Mouse (Mus musculus) urinary bladder, postnatal 10 days (tissue): ENCODE data around the gene Afdn.
"Not testable (repeated sequence)": the region's sequence is repeated elsewhere in the genome, so short reads cannot be mapped to it uniquely, and the experiment has no call there.

Experiments
- DNase-seq: peaks from one replicate; pipeline ENCODE4 v3.0.0; 2022; ENCODE audit warnings: low spot score

Afdn gene

DNA sequence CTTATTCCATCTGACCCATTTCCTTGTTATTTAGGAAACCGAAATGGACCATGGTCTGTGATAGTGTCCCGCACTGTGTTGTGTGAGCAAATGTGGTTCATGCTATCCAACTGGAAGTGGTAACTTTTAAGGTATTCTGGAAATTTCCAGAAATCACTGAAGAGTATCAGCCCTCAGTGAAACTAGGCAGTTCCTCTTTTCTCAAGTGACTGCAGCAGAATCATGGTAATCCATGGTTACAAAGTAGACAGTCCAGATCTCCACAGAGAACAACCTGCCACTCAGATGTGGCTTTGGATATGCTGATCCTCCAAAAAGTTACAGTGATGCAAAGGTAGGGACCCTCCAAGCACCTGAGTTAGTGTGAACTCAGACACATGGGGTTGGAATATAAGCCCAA, 21.4 kb upstream of the Afdn start:
- no peak for DNase-seq

DNA sequence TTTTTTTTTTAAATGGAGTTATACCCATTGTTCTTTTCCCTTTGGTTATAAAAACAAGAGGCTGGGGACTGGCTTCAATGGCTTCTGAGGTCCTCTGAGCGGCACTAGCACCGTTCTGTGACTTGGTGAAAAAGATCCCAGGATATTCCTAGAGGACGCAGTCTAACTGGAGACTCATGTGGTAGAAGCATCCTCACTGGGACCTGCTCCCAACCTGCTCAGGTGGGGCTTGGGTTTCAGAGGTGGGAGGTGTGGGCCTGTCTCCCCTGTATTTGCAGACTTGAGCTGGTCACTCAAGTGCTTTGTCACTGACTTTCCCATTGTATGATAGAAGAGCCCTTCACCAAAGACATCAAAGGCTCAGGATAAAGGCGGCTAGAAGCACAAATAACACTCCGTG, 20.4 kb upstream of the Afdn start:
- DNase-seq = no peak

DNA sequence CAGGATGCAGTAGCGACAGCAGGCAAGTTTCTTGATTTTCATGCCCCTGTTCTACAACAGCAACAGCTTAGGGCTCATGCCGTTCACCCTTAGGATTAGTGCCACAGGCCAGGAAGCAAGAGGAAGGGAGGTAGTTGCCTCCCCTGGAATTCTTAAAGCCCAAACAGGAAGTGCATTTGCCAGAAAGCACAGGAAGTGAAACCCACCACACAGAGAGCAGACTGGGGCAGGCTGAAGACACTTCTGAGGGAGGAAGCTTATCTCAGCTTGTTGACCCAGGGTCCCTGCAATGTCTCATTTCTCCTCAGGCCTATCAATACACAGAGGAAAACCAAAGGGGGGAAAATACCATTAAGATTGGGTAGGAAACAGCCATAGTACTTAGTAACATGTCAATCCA, 19.5 kb upstream of the Afdn start:
- DNase-seq = no peak

DNA sequence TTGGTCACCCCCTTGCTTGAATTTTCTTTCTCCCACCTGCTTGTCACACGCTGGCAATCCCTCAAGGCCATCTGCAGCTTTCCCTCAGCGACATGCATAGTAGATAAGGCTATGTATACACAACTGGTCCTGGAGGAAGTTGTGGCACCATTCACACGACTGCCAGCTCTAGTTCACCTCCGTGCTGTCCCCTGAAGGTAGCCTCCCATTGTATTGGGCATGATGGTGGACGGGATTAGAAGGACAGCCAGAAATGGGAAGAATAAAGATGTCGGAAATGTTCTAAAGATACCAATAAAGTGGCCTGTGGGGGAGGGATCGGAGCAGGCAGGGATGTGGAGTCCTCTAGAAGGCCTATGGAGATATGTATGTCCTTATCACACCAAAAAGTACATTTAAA, 18.7 kb upstream of the Afdn start:
- no peak for DNase-seq

DNA sequence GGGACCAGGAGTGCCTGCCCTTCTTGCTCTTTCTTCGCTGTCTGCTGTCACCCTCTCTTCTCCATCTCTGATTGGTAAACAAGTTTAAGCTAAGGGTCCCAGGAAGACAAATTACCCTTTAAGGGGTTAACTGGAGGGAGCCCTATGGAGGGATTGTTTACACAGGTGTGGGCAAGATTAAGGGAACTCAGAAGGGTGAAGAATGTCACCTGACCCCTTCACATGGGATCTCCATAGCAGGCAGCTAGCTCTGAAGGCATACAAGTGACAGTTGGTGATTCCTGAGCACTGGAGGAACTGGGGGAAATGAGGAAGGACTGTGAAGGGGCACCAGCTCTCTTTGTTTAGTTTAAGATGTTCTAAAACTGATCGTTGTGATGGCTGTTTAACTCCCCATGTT, 18.0 kb upstream of the Afdn start:
- DNase-seq = no peak

DNA sequence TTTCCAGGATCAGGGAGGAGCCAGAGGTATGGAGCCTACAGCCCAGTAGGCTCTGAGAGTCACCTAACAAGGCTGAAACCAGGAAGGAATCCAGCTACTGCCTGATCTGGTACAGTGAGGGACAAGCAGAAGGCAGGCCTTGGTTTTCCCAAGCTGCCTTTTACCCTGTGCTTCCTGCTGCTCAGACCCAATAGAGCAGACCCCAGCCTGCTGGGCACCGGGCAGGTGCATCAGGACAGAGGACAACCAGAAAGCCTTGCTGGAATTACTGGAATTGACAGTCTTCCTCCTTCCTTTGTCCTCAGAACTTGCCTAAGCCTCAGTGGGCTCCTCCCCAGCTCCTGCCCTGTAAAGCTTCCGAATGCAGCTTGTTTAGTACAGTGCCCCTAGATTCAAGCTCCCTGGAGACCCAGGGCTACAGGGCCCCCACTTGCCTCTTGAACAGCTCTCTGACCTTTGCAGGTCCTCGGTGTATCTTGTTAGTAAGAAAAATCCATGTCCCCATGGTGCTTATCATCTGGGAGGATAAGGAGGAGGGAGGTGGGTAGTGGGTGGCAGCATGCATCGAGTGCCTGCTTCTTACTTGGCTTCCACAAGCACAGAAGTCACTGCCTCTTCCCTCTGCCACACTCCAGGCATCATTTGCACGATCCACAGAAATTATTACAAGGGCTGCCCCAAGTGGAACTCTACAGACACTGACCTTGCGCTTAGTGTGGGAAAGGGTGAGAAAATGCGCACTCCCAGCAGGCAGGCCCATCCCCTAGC, 17.2 kb upstream of the Afdn start:
- no peak for DNase-seq

DNA sequence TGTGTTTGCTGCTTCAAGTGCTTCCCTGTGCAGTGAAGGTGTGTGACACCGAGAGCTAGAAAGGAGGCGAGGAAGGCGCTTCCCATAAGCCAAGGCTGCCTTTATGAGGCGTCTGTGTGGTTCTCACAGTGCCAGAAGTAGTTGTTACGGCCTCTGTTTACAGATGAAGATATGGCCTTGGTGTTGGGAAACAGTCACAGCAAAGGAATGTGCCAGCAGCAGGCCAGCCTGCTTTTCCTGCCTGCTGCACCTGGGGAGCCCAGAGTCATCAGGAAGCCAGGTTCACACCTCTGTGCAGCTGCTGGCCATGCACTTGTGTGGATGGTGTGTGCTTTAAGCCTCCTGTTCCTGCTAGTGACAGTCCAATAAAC, 16.6 kb upstream of the Afdn start:
- no peak for DNase-seq

DNA sequence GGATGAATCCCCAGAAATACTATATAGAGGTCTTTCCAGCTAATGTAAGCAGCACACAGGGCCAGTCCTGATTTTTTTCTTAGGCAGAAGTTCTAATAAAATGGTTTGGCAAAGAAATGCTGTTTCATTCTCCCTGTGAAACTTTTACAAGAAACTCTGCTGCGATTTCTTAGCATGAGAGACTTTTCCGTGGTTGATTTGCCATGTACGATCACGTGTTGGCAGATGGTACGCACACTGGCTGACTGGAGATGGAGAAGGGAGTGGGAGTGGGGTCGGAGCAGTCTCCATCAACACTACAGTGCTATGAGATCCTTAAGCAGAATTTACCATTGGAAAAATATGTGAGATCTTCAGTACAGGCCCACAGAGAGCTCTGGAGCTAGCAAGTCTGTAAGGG, 16.1 kb upstream of the Afdn start:
- no peak for DNase-seq

DNA sequence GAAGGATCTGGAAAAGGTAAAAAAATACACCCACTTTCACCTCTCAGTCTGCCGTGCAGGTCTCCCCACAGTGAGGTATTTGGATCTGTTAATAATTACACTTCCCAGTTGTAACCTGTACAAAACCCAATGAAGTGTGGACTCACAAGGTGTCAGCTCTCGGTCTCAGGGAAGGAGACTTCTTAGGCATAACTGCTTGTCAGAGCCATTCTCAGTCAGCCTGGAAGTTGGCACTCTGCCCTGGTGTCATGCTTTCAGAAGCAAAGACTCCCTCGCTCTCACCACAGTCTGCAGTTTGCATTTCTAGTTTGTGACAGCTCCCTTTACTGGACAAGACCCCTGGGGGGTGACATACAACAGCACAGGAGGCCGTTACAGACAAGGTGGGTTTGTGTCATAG, 15.5 kb upstream of the Afdn start:
- DNase-seq = no peak

DNA sequence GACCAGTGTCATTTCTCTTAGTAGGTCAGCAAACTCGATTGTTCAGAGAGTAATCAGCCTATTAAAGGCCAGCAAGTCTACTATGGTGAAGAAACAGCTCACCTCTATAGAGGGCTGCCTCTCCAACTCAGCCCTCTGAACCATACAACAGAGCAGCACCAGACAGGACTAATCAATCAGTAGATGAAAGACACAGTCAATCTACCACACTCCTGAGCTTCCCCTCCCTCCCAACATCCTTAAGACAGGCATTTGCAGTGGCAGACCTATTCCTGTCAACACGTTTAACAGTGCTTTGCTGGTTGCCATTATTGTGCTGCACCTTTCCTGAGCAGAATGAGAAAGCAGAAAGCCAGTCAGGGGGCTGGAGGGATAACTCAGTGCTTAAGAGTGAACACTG, 15.0 kb upstream of the Afdn start:
- no peak for DNase-seq

DNA sequence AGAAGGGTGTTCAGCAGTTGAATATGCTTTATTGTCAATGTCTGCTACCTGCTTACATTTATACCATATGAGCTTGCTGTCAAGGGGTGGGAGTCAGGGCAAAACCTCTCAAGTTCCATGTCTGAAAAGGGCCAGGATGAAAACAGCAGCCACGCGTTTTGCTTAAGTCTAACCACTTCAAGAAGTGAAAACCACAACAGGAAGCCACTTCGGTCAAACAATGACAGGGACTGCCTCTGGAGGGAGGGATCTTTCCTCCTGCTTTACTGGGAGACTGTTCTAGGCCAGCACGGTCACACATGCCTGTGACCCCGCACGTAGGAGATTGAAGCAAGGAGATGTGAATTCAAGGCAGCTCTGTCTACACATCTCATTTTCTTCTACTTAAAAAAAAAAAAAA, 14.0 kb upstream of the Afdn start:
- no peak for DNase-seq

DNA sequence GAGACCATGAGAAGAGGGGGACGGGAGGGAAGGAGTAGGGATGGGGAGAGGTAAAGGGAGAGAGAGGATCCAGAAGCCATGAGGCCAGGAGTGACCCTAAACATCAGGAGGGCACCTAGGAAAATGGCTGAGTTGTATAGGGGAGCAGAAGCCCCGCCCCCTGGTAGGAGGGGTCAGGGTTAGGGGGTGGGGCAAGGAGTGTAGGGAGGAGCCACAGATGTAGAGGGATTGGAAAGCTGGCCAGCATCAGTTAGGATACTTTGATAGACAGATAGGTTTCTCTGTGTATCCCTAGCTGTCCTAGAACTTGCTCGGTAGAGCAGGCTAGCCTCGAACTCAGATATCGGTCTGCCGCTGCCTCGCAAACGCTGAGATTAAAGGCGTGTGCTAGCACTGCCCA, 12.7 kb upstream of the Afdn start:
- DNase-seq = no peak

DNA sequence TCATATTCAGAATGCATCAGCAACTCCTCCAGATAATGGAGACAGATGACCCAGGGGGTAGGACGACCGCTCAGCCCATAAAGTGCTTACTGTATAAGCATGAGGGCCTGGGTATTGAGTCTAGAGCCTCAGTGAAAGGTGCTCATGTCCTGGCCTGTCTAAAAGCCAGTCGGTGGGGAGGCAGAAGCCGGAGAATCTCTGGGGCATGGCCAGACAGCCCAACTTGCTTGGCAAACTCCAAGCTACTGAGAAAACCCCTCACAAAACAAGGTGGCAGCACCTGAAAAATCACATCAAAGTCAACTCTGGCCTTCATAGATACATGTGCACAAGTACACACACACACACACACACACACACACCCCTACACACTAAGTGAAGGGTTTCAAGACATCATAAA, 11.3 kb upstream of the Afdn start:
- no peak for DNase-seq

DNA sequence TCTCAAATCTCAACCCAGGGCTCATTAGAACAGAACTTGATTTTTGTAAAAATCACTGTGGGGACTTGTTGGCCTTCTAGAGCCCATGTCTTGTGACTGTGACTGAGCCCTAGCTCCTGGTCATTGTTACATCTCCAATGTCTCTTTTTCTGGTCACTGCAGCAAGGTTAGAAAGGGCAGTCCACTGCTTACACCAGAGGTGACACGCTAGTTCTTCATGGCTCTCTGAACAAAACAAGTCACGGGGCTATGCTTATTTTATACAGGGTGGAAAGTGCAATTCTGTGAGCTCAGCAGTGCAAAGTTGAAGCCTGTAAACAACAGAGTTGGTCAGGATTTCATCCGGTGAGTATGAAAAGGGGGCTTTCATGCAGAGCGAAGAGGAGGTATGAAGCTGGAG, 6.4 kb upstream of the Afdn start:
- no peak for DNase-seq

DNA sequence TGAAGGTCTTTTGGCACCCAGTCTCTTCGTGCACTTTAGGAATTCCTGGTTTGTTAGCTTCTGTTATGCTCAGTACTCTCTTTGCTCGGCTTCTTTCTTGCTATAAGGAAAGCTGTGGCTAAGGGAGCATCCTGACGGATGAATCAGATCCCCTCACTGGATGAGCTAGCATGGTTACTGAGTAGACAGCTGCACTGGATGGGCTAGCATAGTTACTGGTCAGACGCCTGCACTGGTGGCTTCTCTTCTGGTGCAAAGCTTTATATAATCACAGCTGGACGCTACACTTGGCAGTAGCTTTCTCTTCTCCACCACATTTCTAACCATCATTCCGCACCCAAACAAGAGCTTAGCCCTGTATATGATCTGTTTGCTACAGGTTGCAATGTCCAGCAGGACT, 5.4 kb upstream of the Afdn start:
- DNase-seq = no peak

DNA sequence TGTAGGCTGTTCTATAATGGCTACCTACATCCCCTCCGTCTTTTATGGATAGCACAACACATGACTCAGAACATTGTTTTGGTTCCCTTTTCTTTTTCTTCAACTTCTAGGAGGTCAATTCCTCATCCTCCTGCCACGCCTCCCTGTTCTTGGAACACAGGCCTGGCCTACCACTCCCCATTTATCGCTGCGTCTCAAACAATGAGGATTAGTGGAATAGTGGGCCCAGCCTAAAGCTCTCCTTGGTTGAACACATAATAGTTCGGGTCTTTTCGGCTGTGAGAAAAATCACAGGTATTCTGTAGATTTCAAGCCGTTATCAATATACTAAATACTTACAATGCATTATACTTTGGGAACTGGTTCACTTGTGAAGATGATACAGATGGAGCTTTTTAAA, 1.8 kb upstream of the Afdn start:
- no peak for DNase-seq

DNA sequence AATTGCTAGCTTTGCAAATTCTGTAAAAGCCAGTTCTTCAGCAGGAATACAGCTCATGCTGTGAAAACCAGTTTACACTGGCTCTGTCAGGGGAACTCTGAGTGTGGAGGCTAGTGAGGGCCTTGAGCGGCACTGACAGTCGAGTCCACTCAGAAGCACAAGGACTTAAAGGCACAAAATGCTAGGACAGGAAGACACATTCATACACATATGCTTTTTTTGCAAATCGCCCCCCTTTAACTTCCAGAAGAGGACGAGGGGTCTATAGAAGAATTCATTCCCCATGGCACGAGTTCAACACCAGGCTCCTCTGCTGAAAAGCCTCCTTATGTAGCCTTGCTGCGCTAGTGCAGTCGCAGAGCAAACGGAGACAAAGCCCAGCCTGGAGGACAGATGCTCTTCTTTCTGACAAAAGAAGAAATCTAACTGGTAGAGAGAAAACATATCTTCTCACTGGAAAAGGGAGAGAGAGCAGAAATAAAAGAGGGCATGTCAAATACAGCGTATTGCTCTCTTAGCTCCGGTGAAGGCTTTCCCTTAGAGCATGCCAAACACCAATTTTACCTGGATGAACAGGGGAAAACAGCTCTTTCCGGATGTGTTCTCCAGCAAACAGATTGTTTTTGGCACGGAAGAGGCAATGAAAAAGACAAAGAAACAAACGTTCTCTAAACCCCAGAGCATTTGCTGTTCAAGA, 1.0 kb upstream of the Afdn start:
- no peak for DNase-seq

DNA sequence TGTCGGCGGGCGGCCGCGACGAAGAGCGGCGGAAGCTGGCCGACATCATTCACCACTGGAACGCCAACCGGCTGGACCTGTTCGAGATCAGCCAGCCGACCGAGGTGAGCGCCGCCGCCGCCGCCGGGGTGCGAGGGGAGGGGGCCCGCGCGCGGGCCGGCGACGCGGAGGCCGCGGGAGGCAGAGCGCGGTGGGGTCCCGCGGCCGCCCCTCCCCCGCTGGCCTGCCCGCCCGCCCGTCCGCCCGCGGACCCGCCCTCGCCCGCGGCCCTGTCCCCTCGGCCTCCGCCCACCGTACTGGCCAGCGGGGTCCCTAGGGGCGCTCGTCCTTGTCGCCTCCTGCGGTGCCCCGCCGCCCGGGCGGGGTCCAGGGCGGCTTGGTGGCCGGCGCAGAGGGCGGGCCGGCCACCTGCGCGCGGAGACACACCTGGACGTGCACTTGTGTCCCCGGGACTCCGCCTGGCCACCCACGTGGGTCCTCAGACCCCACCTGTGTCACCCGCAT, 388 bp downstream of the Afdn start:
- DNase-seq = no peak

DNA sequence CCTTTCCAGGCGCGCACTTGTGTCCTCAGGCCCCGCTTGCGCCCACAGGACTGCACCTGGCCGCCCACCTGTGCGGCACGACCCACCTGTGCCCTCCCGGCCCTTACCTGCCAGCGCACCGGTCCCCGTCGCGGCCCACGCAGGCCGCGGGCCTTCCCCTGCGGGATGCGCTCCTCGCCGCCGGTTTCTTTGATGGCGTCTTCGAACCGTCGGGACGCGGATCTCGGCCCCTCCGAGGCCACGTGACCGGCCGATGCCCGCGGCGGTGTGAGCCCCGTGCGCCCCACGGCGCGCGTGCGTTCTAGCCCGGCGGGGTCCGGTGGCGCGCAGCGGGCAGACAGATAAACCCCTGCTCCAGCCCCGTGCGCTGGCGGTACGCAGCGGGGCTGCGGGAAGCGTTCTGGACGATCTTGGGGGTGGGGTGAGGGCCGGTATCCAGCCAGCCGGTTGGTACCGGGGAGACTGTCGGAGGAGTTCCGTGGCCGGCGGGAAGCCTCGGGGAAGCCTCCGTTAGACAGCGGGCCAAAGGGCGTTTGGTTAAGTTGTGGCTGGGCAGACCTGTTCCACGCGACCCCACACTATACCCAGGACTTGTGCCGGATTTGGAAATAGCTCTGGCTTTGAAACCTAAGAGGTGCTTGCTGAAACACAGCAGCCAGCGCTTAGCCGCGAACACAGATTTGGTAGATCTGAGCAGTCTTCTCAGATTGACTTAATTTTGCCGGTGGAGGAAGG, 1.0 kb downstream of the Afdn start, which contains the start of gene Tcte2:
TSS of gene Tcte2 (minus strand) at position 647 of the 735 bp plus-strand sequence.
- no peak for DNase-seq

DNA sequence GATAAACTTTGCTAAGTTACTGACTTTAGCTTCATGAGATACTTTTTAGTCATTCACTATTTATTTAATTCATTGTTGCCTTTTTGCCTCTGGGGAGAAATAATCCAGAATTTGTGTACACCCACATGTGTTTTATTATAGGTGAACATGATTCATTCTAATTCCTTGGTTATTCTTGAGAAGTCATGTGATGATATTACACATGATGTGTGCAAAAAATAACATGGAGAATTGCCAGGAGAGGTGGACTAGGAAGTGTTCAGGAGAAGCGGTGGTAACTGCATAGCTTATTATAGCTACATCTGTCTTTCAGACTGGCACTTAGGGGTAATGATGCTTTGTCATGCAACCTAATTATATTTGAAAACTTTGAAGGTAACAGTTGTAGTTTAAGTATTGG, 3.5 kb downstream of the Afdn start:
- no peak for DNase-seq

DNA sequence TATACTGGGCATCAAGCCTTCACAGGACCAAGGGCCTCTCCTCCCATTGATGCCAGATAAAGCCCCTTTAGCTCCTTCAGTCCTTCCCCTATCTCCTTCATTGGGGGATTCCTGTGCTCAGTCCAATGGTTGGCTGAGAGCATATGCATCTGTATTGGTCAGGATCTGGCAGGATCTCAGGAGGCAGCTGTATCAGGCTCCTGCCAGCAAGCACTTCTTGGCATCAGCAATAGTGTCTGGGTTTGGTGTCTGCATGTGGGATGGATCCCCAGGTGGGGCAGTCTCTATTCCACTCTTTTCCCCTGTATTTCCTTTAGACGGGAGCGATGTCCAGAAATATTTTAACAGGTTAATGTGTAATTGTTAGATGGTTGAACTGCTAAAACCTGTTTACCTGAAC, 4.6 kb downstream of the Afdn start:
- not testable (repeated sequence) for DNase-seq

DNA sequence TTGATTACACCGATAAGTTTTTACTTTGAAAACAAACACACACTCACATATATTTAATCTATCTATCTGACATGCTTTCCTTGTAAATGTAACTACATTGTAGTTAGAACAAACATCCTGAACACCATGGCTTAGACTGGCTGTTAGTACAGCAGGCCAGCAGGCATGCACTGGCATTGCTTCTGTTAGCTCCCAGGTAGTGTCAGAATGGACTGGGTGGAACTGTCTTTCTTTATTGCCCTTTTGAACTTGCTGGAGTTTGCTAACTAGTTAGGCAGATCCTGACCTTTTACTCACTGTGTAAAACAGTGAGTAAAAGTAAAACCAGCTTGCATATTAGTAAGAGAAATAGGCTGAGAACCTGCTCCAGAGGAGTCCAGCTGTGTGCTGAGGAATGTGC, 8.2 kb downstream of the Afdn start:
- DNase-seq = no peak

DNA sequence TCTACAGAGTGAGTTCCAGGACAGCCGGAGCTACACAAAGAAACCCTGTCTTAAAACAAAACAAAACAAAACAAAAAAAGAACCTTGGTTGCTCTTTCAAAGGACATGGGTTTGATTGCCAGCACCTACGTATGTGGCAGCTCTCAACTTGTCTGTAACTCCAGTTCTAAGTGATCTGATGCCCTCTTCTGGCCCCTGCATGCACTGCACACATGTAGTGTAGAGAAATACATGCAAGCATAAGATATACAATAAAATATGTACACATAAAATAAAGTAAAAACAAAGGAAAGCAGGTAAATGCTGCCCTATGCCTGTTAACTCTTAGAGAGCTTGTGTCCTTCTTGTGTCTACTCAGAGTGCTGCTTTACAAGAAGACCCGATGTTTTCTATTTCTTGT, 8.9 kb downstream of the Afdn start:
- DNase-seq = no peak
